Mouse (Mus musculus) intestine, embryonic 16.5 days (tissue): ENCODE measurements around the gene Foxp1. TPM values are rescaled to one million over a fixed set of nuclear protein-coding genes. Genes with fewer than 3 reads are reported as not detected.
A peak's percentile ranks its signal among the peaks of the same experiment; 100 is the strongest.

Experiments
- ATAC-seq: fragments of 200-750 bp; cut with Nextera tagmentation; 2 replicates; pipeline ENCODE4 v1.8.0; 2017; ENCODE audit warnings: moderate TSS enrichment, moderate library complexity
- H3K27ac ChIP-seq: fragments of 300-500 bp; sonication (generic); 2 replicates; pipeline ENCODE4 v1.5.1; 2014; ENCODE audit warnings: mild to moderate bottlenecking, low read length
- H3K27me3 ChIP-seq: fragments of 300-500 bp; sonication (generic); replicated peaks from 2 replicates; pipeline ENCODE4 v1.6.1; 2014; ENCODE audit warnings: low read length, control low read depth, mixed read lengths; ENCODE audit not compliant: control insufficient read depth, insufficient read depth
- H3K36me3 ChIP-seq: fragments of 300-500 bp; sonication (generic); 2 replicates; pipeline ENCODE4 v1.6.1; 2014; ENCODE audit warnings: low read length, control low read depth; ENCODE audit not compliant: control insufficient read depth, insufficient read depth
- H3K4me1 ChIP-seq: fragments of 300-500 bp; sonication (generic); 2 replicates; pipeline ENCODE4 v1.6.1; 2014; ENCODE audit warnings: low read length, control low read depth, mixed read lengths; ENCODE audit not compliant: control insufficient read depth, insufficient read depth
- H3K4me2 ChIP-seq: fragments of 300-500 bp; sonication (generic); 2 replicates; pipeline ENCODE4 v1.6.1; 2014; ENCODE audit warnings: low read depth, low read length, control low read depth
- H3K4me3 ChIP-seq: fragments of 300-500 bp; sonication (generic); 2 replicates; pipeline ENCODE4 v1.5.1; 2014; ENCODE audit warnings: mild to moderate bottlenecking, low read length
- H3K9ac ChIP-seq: fragments of 300-500 bp; sonication (generic); 2 replicates; pipeline ENCODE4 v1.6.1; 2014; ENCODE audit warnings: low read depth, low read length
- H3K9me3 ChIP-seq: fragments of 300-500 bp; sonication (generic); 2 replicates; pipeline ENCODE4 v1.6.1; 2016; ENCODE audit warnings: low read length, control low read depth; ENCODE audit not compliant: control insufficient read depth
- WGBS: fragments of 180-500 bp; shearing (Covaris S2); extraction: QIAGEN DNeasy Blood & Tissue Kit; methylation state at CpG from one replicate; pipeline ENCODE4 v1.1.7; 2014; 5-methylcytosine and 5-hydroxymethylcytosine counted together
- polyA plus RNA-seq: library from polyadenylated mRNA; unstranded; fragments of >200 nt; fragmentation: Nextera tagmentation; extraction: Ambion mirVana; gene quantifications from 2 replicates; pipeline ENCODE4 v1.2.1, GENCODE M21; 2015

Foxp1 gene
- polyA plus RNA-seq, 1 experiment from 2014 or later = 74.8 TPM

GRCm38 (mm10) chr6:99201271-99201705, 321.2 kb downstream of the Foxp1 start:
- H3K4me3 ChIP-seq = no peak overlapping the region
- no peaks in the 10 kb centered on the region for H3K9me3 ChIP-seq
- H3K27ac ChIP-seq = peak overlapping the region; percentile 23; the same call in 1 of the 2 replicates
- H3K9ac ChIP-seq = no peak overlapping the region
- 16% methylated on average over 4 of the region's 4 CpGs for WGBS
- H3K4me1 ChIP-seq = peaks cover 62% of the 10 kb centered on the region
- H3K4me2 ChIP-seq = no peak overlapping the region
- H3K36me3 ChIP-seq = no peaks in the 10 kb centered on the region
- no peak for ATAC-seq
- H3K27me3 ChIP-seq = no peaks in the 10 kb centered on the region

DNA sequence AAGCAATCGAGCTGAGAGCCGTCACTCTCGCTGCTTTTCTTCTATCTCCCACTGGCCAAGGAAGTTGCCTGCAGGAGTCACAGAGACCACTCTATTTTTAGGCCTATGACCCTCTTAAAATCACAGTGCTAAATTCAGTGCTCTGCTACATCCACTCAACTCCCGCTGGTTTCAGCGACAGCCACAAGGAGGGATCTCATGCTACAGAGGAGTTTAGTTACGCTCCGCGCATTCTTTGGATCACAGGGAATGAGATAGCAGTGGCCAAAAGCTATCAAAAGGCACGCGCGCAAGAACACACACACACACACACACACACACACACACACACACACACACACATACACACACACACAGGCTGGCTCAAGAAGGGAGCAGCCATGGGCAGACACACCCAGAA, 321.9 kb downstream of the Foxp1 start:
- no peaks in the 10 kb centered on the region for H3K9me3 ChIP-seq
- WGBS = 19% methylated on average over 11 of the region's 11 CpGs
- peaks cover 55% of the 10 kb centered on the region for H3K4me1 ChIP-seq
- no peaks in the 10 kb centered on the region for H3K36me3 ChIP-seq
- no peak overlapping the region for H3K4me3 ChIP-seq
- ATAC-seq = no peak
- H3K27ac ChIP-seq = peak overlapping the region; percentile 57
- 0 out of 2 replicates have a peak overlapping the region, but pooled peaks have one; percentile 33 for H3K9ac ChIP-seq
- H3K4me2 ChIP-seq = 0 out of 2 replicates have a peak overlapping the region, but pooled peaks have one; percentile 19
- no peaks in the 10 kb centered on the region for H3K27me3 ChIP-seq

DNA sequence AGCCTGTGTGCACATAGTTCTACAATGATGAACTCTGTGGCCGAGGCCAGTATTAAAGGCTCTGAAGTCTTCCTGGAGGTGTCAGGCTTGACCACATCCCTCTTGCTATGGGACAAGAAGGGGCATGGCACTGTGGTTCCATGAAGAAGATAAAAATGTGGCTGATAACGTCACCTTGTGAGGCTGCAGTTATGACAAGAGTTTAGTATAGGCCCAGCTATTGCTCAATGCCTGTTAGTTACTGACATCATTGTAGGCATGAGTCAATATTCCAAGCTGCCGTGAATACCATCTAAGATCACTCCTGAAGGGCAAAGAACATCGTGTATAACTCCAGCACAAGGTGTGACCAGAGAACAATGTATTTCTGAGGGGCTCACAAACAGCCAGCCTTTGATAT, 323.2 kb downstream of the Foxp1 start:
- ATAC-seq = peak; percentile 89
- H3K36me3 ChIP-seq = no peaks in the 10 kb centered on the region
- no peak overlapping the region for H3K4me3 ChIP-seq
- peaks cover 43% of the 10 kb centered on the region for H3K4me1 ChIP-seq
- WGBS = 63% methylated on average over 4 of the region's 4 CpGs
- H3K4me2 ChIP-seq = no peak overlapping the region
- no peak overlapping the region for H3K9ac ChIP-seq
- H3K27ac ChIP-seq = peak overlapping the region; percentile 80
- H3K27me3 ChIP-seq = no peaks in the 10 kb centered on the region
- no peaks in the 10 kb centered on the region for H3K9me3 ChIP-seq

GRCm38 (mm10) chr6:99193697-99194096, 328.8 kb downstream of the Foxp1 start:
- WGBS = 39% methylated on average over 8 of the region's 8 CpGs
- Histone ChIP-seq H3K9me3 (no peaks in the 10 kb centered on the region), H3K4me2 (no peak overlapping the region), H3K27me3 (no peaks in the 10 kb centered on the region), H3K4me1 (peaks cover 24% of the 10 kb centered on the region), H3K36me3 (no peaks in the 10 kb centered on the region), H3K4me3 (no peak overlapping the region), H3K27ac (no peak overlapping the region), H3K9ac (no peak overlapping the region)
- peak; percentile 78 for ATAC-seq

DNA sequence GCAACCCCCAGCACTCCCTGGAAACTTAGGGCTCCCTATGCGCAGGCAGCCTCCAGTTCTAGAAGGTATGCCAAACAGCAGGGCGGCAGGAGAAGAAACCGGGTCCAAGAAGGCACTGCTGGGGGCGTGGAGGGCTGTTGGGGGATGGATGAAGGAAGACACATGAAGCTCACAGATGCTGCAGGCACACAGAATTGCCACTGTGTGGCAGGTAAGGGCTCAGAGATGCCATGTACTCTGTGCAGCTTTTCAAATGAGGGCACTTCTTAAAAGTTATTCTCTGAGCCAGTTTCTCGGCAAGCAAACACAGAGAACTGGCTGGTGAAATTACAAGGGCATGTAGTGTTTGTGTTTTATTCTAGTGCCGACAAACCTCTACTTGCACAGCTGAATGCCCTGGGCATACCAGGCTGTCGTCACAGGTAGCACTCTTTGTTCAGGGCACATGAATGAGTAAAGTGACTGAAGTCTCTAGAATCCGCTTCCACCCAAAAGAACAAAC, 330.8 kb downstream of the Foxp1 start:
- ATAC-seq = peak; percentile 27; the same call in 1 of the 2 replicates
- Histone ChIP-seq H3K9ac (no peak overlapping the region), H3K4me1 (peaks cover 23% of the 10 kb centered on the region), H3K36me3 (no peaks in the 10 kb centered on the region), H3K4me2 (no peak overlapping the region), H3K9me3 (no peaks in the 10 kb centered on the region), H3K4me3 (no peak overlapping the region), H3K27ac (no peak overlapping the region; the same call in 1 of the 2 replicates), H3K27me3 (no peaks in the 10 kb centered on the region)
- WGBS = 60% methylated on average over 8 of the region's 8 CpGs

GRCm38 (mm10) chr6:99191041-99191635, 331.4 kb downstream of the Foxp1 start:
- Histone ChIP-seq H3K4me2 (no peak overlapping the region), H3K36me3 (no peaks in the 10 kb centered on the region), H3K4me3 (no peak overlapping the region), H3K27me3 (no peaks in the 10 kb centered on the region), H3K27ac (no peak overlapping the region), H3K9ac (no peak overlapping the region), H3K4me1 (peaks cover 23% of the 10 kb centered on the region), H3K9me3 (no peaks in the 10 kb centered on the region)
- no peak for ATAC-seq
- WGBS = 61% methylated on average over 12 of the region's 12 CpGs

DNA sequence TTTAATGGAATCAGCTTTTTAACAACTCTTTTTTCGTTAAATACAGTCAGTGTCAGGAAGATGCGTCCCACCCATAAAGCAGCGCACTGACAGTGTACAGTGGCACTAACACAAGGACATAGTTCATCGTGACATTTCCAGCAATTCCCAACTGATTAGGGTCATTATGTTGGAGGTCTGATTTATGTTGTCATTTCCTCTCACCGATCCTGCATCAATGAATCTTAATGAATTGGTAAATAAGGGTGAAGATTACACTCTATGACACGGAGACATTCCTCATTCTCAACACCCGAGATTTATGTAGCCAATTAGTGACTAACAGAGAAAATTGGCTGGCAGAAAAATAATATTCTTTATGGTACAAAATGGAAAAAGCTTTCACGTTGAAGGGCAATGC, 332.6 kb downstream of the Foxp1 start:
- Histone ChIP-seq H3K9me3 (no peaks in the 10 kb centered on the region), H3K9ac (no peak overlapping the region), H3K27ac (no peak overlapping the region), H3K4me1 (peaks cover 23% of the 10 kb centered on the region), H3K27me3 (no peaks in the 10 kb centered on the region), H3K4me3 (no peak overlapping the region), H3K36me3 (no peaks in the 10 kb centered on the region), H3K4me2 (no peak overlapping the region)
- no peak for ATAC-seq
- 44% methylated on average over 8 of the region's 8 CpGs for WGBS

DNA sequence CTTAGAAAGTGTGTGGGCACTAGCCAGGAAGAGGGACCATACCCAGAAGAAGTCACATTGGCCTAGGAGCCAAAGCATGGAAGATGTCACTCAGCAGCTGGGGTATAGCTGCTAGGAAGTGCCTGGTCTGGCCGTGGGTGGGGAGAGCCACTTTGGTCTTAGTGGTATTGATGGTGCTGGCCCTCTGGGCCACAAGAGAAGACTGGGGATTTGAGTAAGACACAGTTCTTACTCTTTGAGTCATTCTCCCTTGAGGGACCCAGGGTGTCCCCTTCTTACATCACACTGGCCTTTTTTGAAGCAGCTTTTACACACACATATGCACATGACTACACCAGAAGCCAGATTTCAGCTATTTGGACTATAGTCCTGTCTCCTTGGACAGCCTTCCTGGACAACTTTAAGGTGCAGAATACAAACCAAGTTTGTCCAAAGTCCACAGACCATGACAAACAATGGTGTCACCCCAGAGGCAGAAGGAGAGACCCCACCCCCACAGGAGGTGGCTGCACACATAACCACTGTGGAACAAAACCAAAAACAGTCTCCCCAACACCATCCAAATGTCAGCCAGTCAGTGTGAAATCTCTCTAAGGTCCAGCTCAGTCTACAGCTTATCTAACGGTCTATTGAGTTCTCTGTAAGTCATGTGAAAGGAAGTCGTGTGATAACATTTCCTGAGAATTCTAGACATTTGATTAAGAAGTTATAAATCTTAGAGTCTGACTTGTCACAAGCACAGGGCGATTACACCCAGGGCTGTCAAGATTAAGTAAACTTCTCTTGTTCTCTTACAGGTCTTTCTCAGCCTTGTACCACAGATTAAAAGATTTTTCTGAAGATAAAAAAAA, 333.9 kb downstream of the Foxp1 start:
- ATAC-seq = no peak
- Histone ChIP-seq H3K4me1 (peaks cover 23% of the 10 kb centered on the region), H3K27me3 (no peaks in the 10 kb centered on the region), H3K9me3 (no peaks in the 10 kb centered on the region), H3K4me3 (no peak overlapping the region), H3K9ac (no peak overlapping the region), H3K27ac (no peak overlapping the region), H3K36me3 (no peaks in the 10 kb centered on the region), H3K4me2 (no peak overlapping the region)
- 39% methylated on average over 4 of the region's 4 CpGs for WGBS

DNA sequence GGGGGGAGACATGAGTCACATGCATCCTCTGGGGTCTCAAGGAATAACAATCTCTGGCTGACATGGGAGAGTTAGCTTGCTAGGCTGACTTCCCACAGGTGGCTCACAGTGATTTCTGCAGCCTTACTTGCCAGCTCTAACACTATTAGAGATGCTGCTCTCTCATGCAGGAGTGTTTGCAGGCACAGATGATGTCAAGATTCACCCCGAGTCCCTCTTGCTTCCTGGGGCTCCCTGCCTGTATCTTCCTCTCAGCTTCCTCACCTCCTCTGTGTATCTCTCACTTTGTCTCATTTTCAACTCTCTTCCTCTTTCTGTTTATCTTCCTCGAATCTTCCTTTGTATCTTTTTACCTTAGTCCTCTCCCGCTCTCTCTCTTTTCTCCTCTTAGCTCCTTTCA, 334.6 kb downstream of the Foxp1 start:
- H3K27me3 ChIP-seq = no peaks in the 10 kb centered on the region
- H3K4me2 ChIP-seq = no peak overlapping the region
- 68% methylated on average over 3 of the region's 3 CpGs for WGBS
- no peak for ATAC-seq
- no peak overlapping the region for H3K9ac ChIP-seq
- H3K36me3 ChIP-seq = no peaks in the 10 kb centered on the region
- H3K4me3 ChIP-seq = no peak overlapping the region
- no peaks in the 10 kb centered on the region for H3K9me3 ChIP-seq
- peaks cover 23% of the 10 kb centered on the region for H3K4me1 ChIP-seq
- H3K27ac ChIP-seq = no peak overlapping the region
